Mouse (Mus musculus) midbrain, embryonic 14.5 days (tissue): ENCODE data around the gene Alk. TPM values are rescaled to one million over a fixed set of nuclear protein-coding genes. Genes with fewer than 3 reads are reported as not detected.

Source experiments
- ATAC-seq: fragments of 200-750 bp; cut with Nextera tagmentation; 2 replicates; pipeline ENCODE4 v1.8.0; 2017; ENCODE audit warnings: moderate number of reproducible peaks, moderate library complexity; ENCODE audit not compliant: low FRiP score, low TSS enrichment
- DNase-seq: peaks from one replicate; pipeline ENCODE4 v3.0.0-alpha.2; 2015
- H3K27ac ChIP-seq: fragments of 300-500 bp; sonication (generic); replicated peaks from 2 replicates; pipeline ENCODE4 v1.5.1; 2014; ENCODE audit warnings: mild to moderate bottlenecking, low read depth, low read length, moderate library complexity
- H3K27me3 ChIP-seq: fragments of 300-500 bp; sonication (generic); 2 replicates; pipeline ENCODE4 v1.6.1; 2014; ENCODE audit warnings: low read length, control low read depth, mixed read lengths; ENCODE audit not compliant: control insufficient read depth, insufficient read depth
- H3K36me3 ChIP-seq: fragments of 300-500 bp; sonication (generic); 2 replicates; pipeline ENCODE4 v1.6.1; 2014; ENCODE audit warnings: low read length, control low read depth; ENCODE audit not compliant: control insufficient read depth, insufficient read depth
- H3K4me1 ChIP-seq: fragments of 300-500 bp; sonication (generic); 2 replicates; pipeline ENCODE4 v1.6.1; 2014; ENCODE audit warnings: mild to moderate bottlenecking, antibody characterized with exemption, low read length, control low read depth; ENCODE audit not compliant: control insufficient read depth, insufficient read depth
- H3K4me2 ChIP-seq: fragments of 300-500 bp; sonication (generic); 2 replicates; pipeline ENCODE4 v1.6.1; 2014; ENCODE audit warnings: mild to moderate bottlenecking, low read length, moderate library complexity
- H3K4me3 ChIP-seq: fragments of 300-500 bp; sonication (generic); replicated peaks from 2 replicates; pipeline ENCODE4 v1.5.1; 2014; ENCODE audit warnings: low read depth, low read length
- H3K9ac ChIP-seq: fragments of 300-500 bp; sonication (generic); replicated peaks from 2 replicates; pipeline ENCODE4 v1.6.1; 2014; ENCODE audit warnings: mild to moderate bottlenecking, low read length, moderate library complexity
- H3K9me3 ChIP-seq: fragments of 300-500 bp; sonication (generic); 2 replicates; pipeline ENCODE4 v1.6.1; 2016; ENCODE audit warnings: low read length, control low read depth, mixed read lengths; ENCODE audit not compliant: control insufficient read depth
- WGBS: fragments of 180-500 bp; shearing (Covaris S2); extraction: QIAGEN DNeasy Blood & Tissue Kit; methylation state at CpG from one replicate; pipeline ENCODE4 v1.1.7; 2014; 5-methylcytosine and 5-hydroxymethylcytosine counted together
- polyA plus RNA-seq: library from polyadenylated mRNA; unstranded; fragments of >200 nt; fragmentation: Nextera tagmentation; extraction: Ambion mirVana; gene quantifications from 2 replicates; pipeline ENCODE4 v1.2.1, GENCODE M21; 2014

The Alk gene
- polyA plus RNA-seq, 1 experiment from 2014 or later: 2.6 TPM

DNA sequence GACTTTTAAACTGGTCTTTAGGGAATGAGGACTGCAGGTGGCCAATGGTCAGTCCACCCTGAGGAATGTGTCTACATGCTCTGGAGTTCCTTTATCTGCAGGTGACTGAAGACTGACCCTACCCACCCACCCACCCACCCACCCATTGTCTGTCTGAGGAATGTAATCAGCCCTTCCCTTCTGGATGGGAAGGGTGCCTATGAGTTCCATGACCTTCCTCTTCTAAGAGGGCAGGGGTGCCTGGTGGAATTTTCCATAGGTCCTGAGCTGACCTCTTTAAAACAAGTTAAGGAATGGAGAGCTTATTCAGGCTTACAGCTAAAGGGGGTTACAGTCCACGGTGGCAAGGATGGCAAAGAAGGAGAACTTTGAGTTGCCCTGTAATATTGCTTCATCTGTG, 43.7 kb downstream of the Alk start:
- 97% methylated on average over 1 of the region's 1 CpGs for WGBS
- H3K36me3 ChIP-seq: no peaks in the 10 kb centered on the region
- H3K4me3 ChIP-seq: no peak overlapping the region
- no peak overlapping the region for H3K27ac ChIP-seq
- no peak overlapping the region for H3K9ac ChIP-seq
- no peaks in the 10 kb centered on the region for H3K9me3 ChIP-seq
- no peaks in the 10 kb centered on the region for H3K4me1 ChIP-seq
- ATAC-seq (no peak), DNase-seq (no peak)
- no peaks in the 10 kb centered on the region for H3K27me3 ChIP-seq
- H3K4me2 ChIP-seq: no peak overlapping the region

DNA sequence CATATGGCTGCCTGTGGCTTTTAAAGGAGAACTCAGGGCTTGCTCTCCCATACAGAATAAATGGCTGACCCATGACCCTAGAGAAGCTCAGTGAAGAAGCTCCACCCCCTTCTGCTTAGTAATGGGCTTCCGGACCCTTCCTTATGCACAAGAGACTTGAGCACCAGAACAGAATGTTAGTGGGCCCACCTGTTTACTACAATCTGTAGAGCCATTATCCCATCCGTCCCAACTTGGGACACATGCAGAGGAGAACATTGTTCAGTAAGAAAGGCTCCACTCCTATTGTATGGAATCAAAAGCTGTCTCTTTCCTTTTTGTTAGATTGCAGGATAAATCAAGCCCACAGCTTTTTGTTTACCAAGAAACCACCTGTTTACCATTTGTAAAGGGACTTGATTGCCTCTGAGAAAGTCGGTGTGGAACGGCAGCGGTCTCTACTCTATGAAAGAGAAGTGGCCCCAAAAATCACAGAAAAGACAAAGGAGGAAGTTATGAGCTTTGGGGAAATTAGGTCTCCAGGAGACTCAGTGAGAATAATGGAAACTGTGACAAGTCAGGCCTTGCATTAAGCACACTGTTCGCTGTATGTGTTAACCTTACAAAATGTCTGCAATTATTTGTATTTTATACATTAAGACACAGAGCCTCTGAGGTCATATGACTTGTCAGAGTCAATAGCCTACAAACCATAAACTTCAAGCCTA, 47.2 kb downstream of the Alk start:
- Histone ChIP-seq H3K9ac (no peak overlapping the region), H3K36me3 (no peaks in the 10 kb centered on the region), H3K4me2 (no peak overlapping the region), H3K27me3 (no peaks in the 10 kb centered on the region), H3K4me1 (no peaks in the 10 kb centered on the region), H3K9me3 (no peaks in the 10 kb centered on the region), H3K4me3 (no peak overlapping the region), H3K27ac (no peak overlapping the region)
- ATAC-seq (no peak), DNase-seq (no peak)
- 55% methylated on average over 6 of the region's 6 CpGs for WGBS

DNA sequence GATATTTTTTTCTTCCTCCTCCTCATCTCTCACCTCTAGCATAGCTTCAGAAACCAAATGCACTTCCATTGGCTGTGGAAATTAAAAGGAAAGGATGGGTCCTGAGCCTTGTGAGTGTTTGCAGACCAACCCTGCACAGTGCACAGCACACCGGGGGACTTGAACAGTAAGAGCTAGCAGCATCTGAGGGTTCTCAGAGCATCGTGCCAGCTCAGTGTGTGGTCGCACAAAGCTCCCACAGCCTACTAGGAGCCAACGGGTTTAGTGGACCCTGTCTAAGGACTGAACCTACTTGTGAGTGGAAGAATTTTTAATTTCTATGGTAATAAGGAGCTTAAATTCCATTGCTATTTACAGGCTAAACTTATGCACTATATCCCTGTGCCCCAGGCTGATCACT, 58.2 kb downstream of the Alk start:
- peak; percentile 24 for DNase-seq
- Histone ChIP-seq H3K4me2 (no peak overlapping the region), H3K4me3 (no peak overlapping the region), H3K9me3 (no peaks in the 10 kb centered on the region), H3K27ac (no peak overlapping the region), H3K27me3 (no peaks in the 10 kb centered on the region), H3K4me1 (no peaks in the 10 kb centered on the region), H3K9ac (no peak overlapping the region), H3K36me3 (no peaks in the 10 kb centered on the region)
- ATAC-seq: no peak
- WGBS: 64% methylated on average over 4 of the region's 4 CpGs

DNA sequence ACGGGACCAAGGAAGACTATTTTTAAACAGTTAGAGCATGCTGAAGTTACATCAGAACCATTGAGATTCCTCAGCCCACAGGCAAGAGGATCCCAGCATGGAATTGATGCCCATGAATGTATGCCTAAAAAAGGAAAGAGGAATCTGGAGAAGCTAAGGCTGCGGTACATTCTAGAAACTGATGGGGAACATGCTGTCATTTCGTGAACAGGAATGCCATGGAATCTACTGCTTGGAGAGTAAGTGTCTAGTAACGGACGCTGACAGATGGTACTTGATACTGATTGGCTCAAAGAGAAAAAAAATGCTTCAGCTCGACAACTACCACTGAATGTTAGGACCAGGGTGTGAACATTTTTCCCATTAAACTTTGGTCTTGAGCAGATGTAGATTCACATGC, 69.1 kb downstream of the Alk start:
- H3K9ac ChIP-seq: no peak overlapping the region
- no peak for ATAC-seq

DNA sequence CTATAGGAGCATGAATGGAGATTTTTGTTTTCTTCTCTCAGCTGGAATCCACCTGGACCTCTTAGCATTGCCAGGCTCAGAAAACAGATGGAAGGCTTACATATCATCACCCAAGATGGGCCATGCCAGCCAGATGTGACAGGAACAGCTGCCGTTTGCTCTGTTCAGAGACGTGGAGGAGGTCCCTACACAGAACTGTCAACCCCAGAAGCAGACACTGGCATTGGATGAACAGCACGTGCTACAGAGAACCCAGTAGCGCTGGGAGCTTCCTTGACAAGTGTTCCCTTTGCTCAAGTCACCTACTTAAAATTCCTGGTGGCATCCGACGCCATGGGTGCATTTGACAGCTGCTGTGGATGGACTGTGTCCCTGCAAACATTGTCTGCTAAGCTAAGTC, 72.2 kb downstream of the Alk start:
- Histone ChIP-seq H3K27me3 (no peaks in the 10 kb centered on the region), H3K27ac (no peak overlapping the region), H3K4me1 (no peaks in the 10 kb centered on the region), H3K36me3 (no peaks in the 10 kb centered on the region), H3K9me3 (no peaks in the 10 kb centered on the region), H3K9ac (no peak overlapping the region), H3K4me2 (no peak overlapping the region), H3K4me3 (no peak overlapping the region)
- DNase-seq (no peak), ATAC-seq (no peak)
- WGBS: 85% methylated on average over 6 of the region's 6 CpGs

More for the DNA sequence above, 69.1 kb downstream of the Alk start:
- Histone ChIP-seq H3K4me3 (no peak overlapping the region), H3K4me2 (no peak overlapping the region), H3K27me3 (no peaks in the 10 kb centered on the region), H3K4me1 (no peaks in the 10 kb centered on the region), H3K9me3 (no peaks in the 10 kb centered on the region), H3K36me3 (no peaks in the 10 kb centered on the region), H3K27ac (no peak overlapping the region)
- 95% methylated on average over 6 of the region's 6 CpGs for WGBS
- DNase-seq: no peak

DNA sequence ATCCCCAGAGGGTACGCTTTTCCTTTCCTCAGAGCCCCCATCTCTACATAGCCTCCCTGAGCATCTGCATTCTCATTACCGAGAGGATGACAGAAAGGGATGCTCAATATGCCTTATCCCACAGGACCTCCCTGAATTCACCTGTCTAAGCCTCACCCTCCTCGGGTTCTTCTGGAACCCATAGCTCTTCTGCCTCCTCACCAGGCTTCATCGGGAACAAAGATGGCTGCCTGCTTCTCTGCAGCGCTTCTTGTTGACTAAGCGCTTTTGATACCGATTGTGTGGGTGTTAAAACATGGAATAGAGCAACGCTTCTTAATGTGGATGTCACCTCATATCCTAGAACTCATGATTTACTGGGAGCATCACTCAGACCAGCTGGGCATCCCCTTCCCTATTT, 75.9 kb downstream of the Alk start:
- H3K9ac ChIP-seq: no peak overlapping the region
- no peaks in the 10 kb centered on the region for H3K27me3 ChIP-seq
- no peak for DNase-seq
- WGBS: 92% methylated on average over 8 of the region's 8 CpGs
- no peak overlapping the region for H3K4me3 ChIP-seq
- no peaks in the 10 kb centered on the region for H3K4me1 ChIP-seq
- no peaks in the 10 kb centered on the region for H3K9me3 ChIP-seq
- H3K36me3 ChIP-seq: no peaks in the 10 kb centered on the region
- no peak overlapping the region for H3K4me2 ChIP-seq
- H3K27ac ChIP-seq: no peak overlapping the region
- ATAC-seq: no peak

DNA sequence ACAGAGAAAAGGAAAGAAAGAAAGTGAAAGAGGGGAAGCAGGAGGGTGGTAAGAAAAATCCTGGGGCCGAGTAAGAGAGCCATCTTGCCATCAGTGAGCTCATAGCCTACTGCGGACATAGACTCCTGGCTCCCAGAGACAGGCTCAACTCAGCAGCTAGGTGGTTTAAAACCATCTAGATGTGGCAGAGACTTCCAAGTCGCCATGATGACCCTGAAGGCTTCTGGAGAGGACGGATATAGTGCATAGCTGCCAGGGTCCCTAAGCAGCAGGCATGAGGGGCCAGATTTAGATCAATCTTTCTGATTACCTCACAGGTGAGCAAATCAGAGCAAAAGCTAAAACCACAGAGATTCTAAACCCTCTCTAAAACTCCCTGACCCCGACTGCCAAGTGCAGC, 76.9 kb downstream of the Alk start:
- Histone ChIP-seq H3K36me3 (no peaks in the 10 kb centered on the region), H3K9ac (no peak overlapping the region), H3K4me1 (no peaks in the 10 kb centered on the region), H3K9me3 (no peaks in the 10 kb centered on the region), H3K4me2 (no peak overlapping the region), H3K27ac (no peak overlapping the region), H3K4me3 (no peak overlapping the region), H3K27me3 (no peaks in the 10 kb centered on the region)
- WGBS: 81% methylated on average over 5 of the region's 5 CpGs
- ATAC-seq (no peak), DNase-seq (no peak)

DNA sequence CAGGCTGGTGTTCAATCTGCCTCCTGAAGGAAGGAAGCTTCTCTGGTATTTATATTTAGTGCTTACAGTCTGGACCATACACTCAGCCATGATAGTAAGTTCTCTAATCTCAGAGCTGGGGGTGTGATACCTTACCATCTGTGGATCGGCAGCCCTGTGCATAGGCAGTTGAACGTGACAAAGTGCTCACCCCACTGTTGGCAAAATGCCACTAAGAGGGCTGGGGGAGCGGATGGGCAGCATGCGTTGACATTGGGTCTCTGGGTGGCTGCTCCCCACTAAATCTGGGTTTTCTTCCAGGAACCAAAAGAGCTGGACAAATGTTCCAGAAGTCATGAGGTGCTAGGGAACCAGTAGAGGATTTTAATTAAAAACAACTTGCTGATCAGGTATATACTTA, 78.1 kb downstream of the Alk start:
- Histone ChIP-seq H3K4me3 (no peak overlapping the region), H3K4me2 (no peak overlapping the region), H3K27ac (no peak overlapping the region), H3K36me3 (no peaks in the 10 kb centered on the region), H3K27me3 (no peaks in the 10 kb centered on the region), H3K9ac (no peak overlapping the region), H3K4me1 (no peaks in the 10 kb centered on the region), H3K9me3 (no peaks in the 10 kb centered on the region)
- no peak for ATAC-seq
- no peak for DNase-seq
- WGBS: 89% methylated on average over 4 of the region's 4 CpGs

DNA sequence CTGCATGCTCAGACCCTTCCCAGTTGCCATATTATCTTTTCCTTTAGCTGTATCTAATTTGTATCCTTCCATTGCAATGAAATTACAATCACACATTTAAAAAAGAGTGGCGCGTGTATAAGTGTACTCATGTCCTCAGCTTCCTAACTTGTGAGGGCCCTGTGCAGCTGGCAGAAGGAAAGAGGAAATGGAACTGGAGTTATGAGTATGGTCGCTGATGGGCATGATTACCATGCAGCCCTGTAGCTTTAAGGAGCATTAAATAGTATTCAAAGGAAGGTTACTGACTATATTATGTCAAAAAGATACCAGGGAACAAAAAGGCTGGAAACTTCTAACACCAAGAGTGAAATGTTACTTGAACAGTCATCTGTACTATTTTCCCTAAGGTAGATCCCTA, 79.6 kb downstream of the Alk start:
- Histone ChIP-seq H3K36me3 (no peaks in the 10 kb centered on the region), H3K4me1 (no peaks in the 10 kb centered on the region), H3K4me2 (no peak overlapping the region), H3K4me3 (no peak overlapping the region), H3K27ac (no peak overlapping the region), H3K9me3 (no peaks in the 10 kb centered on the region), H3K9ac (no peak overlapping the region), H3K27me3 (no peaks in the 10 kb centered on the region)
- ATAC-seq: no peak
- no peak for DNase-seq
- 94% methylated on average over 3 of the region's 3 CpGs for WGBS
